Mouse (Mus musculus): ENCODE results near the gene Nuak2.

- TF ChIP-seq POLR2A (IDR thresholded peaks at IDR 0.05; ENCODE audit: borderline replicate concordance, insufficient read depth, low read length) (no peak), CTCF (IDR thresholded peaks at IDR 0.05; ENCODE audit: borderline replicate concordance, insufficient read depth, low read depth, low read length) (no peak)
Measured at GRCm38 (mm10) chr1:132375256-132375655, 59.3 kb downstream of the Nuak2 start.

Measured in cerebellum, adult 2 months (tissue).